Mouse (Mus musculus): ENCODE data around the gene Ccdc93. TPM values are rescaled to one million over a fixed set of nuclear protein-coding genes. Genes with fewer than 3 reads are reported as not detected.

Ccdc93 gene
- total RNA-seq, 2 experiments from 2014 or later = 14.0 to 14.5 TPM

Other genes with a start within 250 kb of the Ccdc93 start
- gene Insig2, start 98.5 kb upstream of the Ccdc93 start, total RNA-seq (2021) = 10 to 100 TPM; 58.1 to 65.9 TPM
- not detected for gene Htr5b, start 97.4 kb downstream of the Ccdc93 start, total RNA-seq (2021)
- gene Ddx18, start 136.9 kb downstream of the Ccdc93 start, total RNA-seq (2021) = 10 to 100 TPM; 14.6 to 16.2 TPM